Mouse (Mus musculus): Measurements from ENCODE around the gene Arhgap15. TPM values are rescaled to one million over a fixed set of nuclear protein-coding genes. Genes with fewer than 3 reads are reported as not detected.

Arhgap15 gene
- polyA plus RNA-seq, 1 experiment = 0.20 TPM

GRCm38 (mm10) chr2:43756626-43757025 is 8.0 kb downstream of the Arhgap15 start:
- Histone ChIP-seq H3K36me3 (ENCODE audit: control insufficient read depth, insufficient read depth, low read length) (no peaks in the 10 kb centered on the region), H3K4me1 (ENCODE audit: control insufficient read depth, insufficient read depth, insufficient read length, low read length) (no peaks in the 10 kb centered on the region), H3K4me3 (ENCODE audit: low read depth, low read length) (no peak overlapping the region), H3K27me3 (ENCODE audit: control insufficient read depth, insufficient read depth, low read length) (no peaks in the 10 kb centered on the region), H3K27ac (ENCODE audit: insufficient read depth, low read depth, low read length) (no peak overlapping the region)
- WGBS = 60% methylated on average over 2 of the region's 2 CpGs
- TF ChIP-seq POLR2A (IDR thresholded peaks at IDR 0.05; ENCODE audit: low read depth, low read length) (no peak), CTCF (IDR thresholded peaks at IDR 0.05; ENCODE audit: extremely low read depth, insufficient read length, insufficient replicate concordance, low read depth, low read length) (no peak)

- Histone ChIP-seq H3K4me1 (ENCODE audit: control insufficient read depth, insufficient read depth, insufficient read length, low read length) (no peaks in the 10 kb centered on the region), H3K36me3 (ENCODE audit: control insufficient read depth, insufficient read depth, low read length) (no peaks in the 10 kb centered on the region), H3K27ac (ENCODE audit: insufficient read depth, low read depth, low read length) (no peak overlapping the region), H3K27me3 (ENCODE audit: control insufficient read depth, insufficient read depth, low read length) (no peaks in the 10 kb centered on the region), H3K4me3 (ENCODE audit: low read depth, low read length) (no peak overlapping the region)
- WGBS = 76% methylated on average over 3 of the region's 3 CpGs
- no peak for TF ChIP-seq CTCF (IDR thresholded peaks at IDR 0.05; ENCODE audit: extremely low read depth, insufficient read length, insufficient replicate concordance, low read depth, low read length)
Observed at GRCm38 (mm10) chr2:43761735-43762134, 13.1 kb downstream of the Arhgap15 start.

GRCm38 (mm10) chr2:43763279-43763678 is 14.7 kb downstream of the Arhgap15 start:
- Histone ChIP-seq H3K4me3 (ENCODE audit: low read depth, low read length) (no peak overlapping the region), H3K4me1 (ENCODE audit: control insufficient read depth, insufficient read depth, insufficient read length, low read length) (no peaks in the 10 kb centered on the region), H3K27ac (ENCODE audit: insufficient read depth, low read depth, low read length) (no peak overlapping the region), H3K27me3 (ENCODE audit: control insufficient read depth, insufficient read depth, low read length) (no peaks in the 10 kb centered on the region), H3K36me3 (ENCODE audit: control insufficient read depth, insufficient read depth, low read length) (no peaks in the 10 kb centered on the region)
- TF ChIP-seq POLR2A (IDR thresholded peaks at IDR 0.05; ENCODE audit: low read depth, low read length) (no peak), CTCF (IDR thresholded peaks at IDR 0.05; ENCODE audit: extremely low read depth, insufficient read length, insufficient replicate concordance, low read depth, low read length) (no peak)
- WGBS = 78% methylated on average over 5 of the region's 5 CpGs

GRCm38 (mm10) chr2:43764456-43764855 is 15.8 kb downstream of the Arhgap15 start:
- no peaks in the 10 kb centered on the region for H3K27me3 ChIP-seq (ENCODE audit: control insufficient read depth, insufficient read depth, low read length)
- TF ChIP-seq POLR2A (IDR thresholded peaks at IDR 0.05; ENCODE audit: low read depth, low read length) = no peak
- TF ChIP-seq CTCF (IDR thresholded peaks at IDR 0.05; ENCODE audit: extremely low read depth, insufficient read length, insufficient replicate concordance, low read depth, low read length) = no peak
- no peak overlapping the region for H3K4me3 ChIP-seq (ENCODE audit: low read depth, low read length)
- H3K36me3 ChIP-seq (ENCODE audit: control insufficient read depth, insufficient read depth, low read length) = no peaks in the 10 kb centered on the region
- no peaks in the 10 kb centered on the region for H3K4me1 ChIP-seq (ENCODE audit: control insufficient read depth, insufficient read depth, insufficient read length, low read length)
- H3K27ac ChIP-seq (ENCODE audit: insufficient read depth, low read depth, low read length) = no peak overlapping the region
- 85% methylated on average over 1 of the region's 1 CpGs for WGBS

- TF ChIP-seq POLR2A (IDR thresholded peaks at IDR 0.05; ENCODE audit: low read depth, low read length) (no peak), CTCF (IDR thresholded peaks at IDR 0.05; ENCODE audit: extremely low read depth, insufficient read length, insufficient replicate concordance, low read depth, low read length) (no peak)
- H3K36me3 ChIP-seq (ENCODE audit: control insufficient read depth, insufficient read depth, low read length) = no peaks in the 10 kb centered on the region
- H3K4me3 ChIP-seq (ENCODE audit: low read depth, low read length) = no peak overlapping the region
- 78% methylated on average over 3 of the region's 3 CpGs for WGBS
- H3K4me1 ChIP-seq (ENCODE audit: control insufficient read depth, insufficient read depth, insufficient read length, low read length) = no peaks in the 10 kb centered on the region
- H3K27ac ChIP-seq (ENCODE audit: insufficient read depth, low read depth, low read length) = no peak overlapping the region
- no peaks in the 10 kb centered on the region for H3K27me3 ChIP-seq (ENCODE audit: control insufficient read depth, insufficient read depth, low read length)
Observed at GRCm38 (mm10) chr2:43766200-43766599, 17.6 kb downstream of the Arhgap15 start.

GRCm38 (mm10) chr2:43769850-43770570 is 21.4 kb downstream of the Arhgap15 start:
- no peak overlapping the region for H3K4me3 ChIP-seq (ENCODE audit: low read depth, low read length)
- no peak for TF ChIP-seq POLR2A (IDR thresholded peaks at IDR 0.05; ENCODE audit: low read depth, low read length)
- no peak for TF ChIP-seq CTCF (IDR thresholded peaks at IDR 0.05; ENCODE audit: extremely low read depth, insufficient read length, insufficient replicate concordance, low read depth, low read length)
- H3K27ac ChIP-seq (ENCODE audit: insufficient read depth, low read depth, low read length) = no peak overlapping the region
- no peaks in the 10 kb centered on the region for H3K4me1 ChIP-seq (ENCODE audit: control insufficient read depth, insufficient read depth, insufficient read length, low read length)
- H3K36me3 ChIP-seq (ENCODE audit: control insufficient read depth, insufficient read depth, low read length) = no peaks in the 10 kb centered on the region
- WGBS = 93% methylated on average over 2 of the region's 2 CpGs
- no peaks in the 10 kb centered on the region for H3K27me3 ChIP-seq (ENCODE audit: control insufficient read depth, insufficient read depth, low read length)

- Histone ChIP-seq H3K4me3 (ENCODE audit: low read depth, low read length) (no peak overlapping the region), H3K27me3 (ENCODE audit: control insufficient read depth, insufficient read depth, low read length) (no peaks in the 10 kb centered on the region), H3K4me1 (ENCODE audit: control insufficient read depth, insufficient read depth, insufficient read length, low read length) (no peaks in the 10 kb centered on the region), H3K36me3 (ENCODE audit: control insufficient read depth, insufficient read depth, low read length) (no peaks in the 10 kb centered on the region), H3K27ac (ENCODE audit: insufficient read depth, low read depth, low read length) (no peak overlapping the region)
- WGBS = 66% methylated on average over 5 of the region's 5 CpGs
- no peak for TF ChIP-seq POLR2A (IDR thresholded peaks at IDR 0.05; ENCODE audit: low read depth, low read length)
Observed at GRCm38 (mm10) chr2:43772640-43773039, 24.0 kb downstream of the Arhgap15 start.

All from small intestine, adult 2 months (tissue).